Comparison of ENCODE assay signal across 20 mouse cellular contexts in genomic region chr11:75658996-75659750, GRCm38 (mm10). TPM values are rescaled to one million over a fixed set of nuclear protein-coding genes. Genes with fewer than 3 reads are reported as not detected.
DNase-seq lines count a peak whose midpoint lies in the region; ATAC-seq lines count a peak whose summit lies in the region.
"Had no signal": no experiment of that assay in that cellular context is flagged by ENCODE, and none has a peak within 500 bp of the region (broad histone marks: within the 10 kb centered on the region; RNA-seq: fewer than 3 reads in every experiment).

No protein-coding gene starts in this region.

- peaks cover 26% of the 10 kb centered on the region for H3K4me1 ChIP-seq in heart, embryonic 11.5 days (ENCODE audit: control insufficient read depth, insufficient read depth, low read length)
- H3K4me1 ChIP-seq in hindbrain, embryonic 16.5 days (ENCODE audit: control insufficient read depth, insufficient read depth, low read depth, low read length), result peaks cover 8% of the 10 kb centered on the region

- WGBS in heart, embryonic 11.5 days (ENCODE audit: insufficient replicate concordance), result 83% methylated on average over 14 of the region's 14 CpGs
- 81% methylated on average over 14 of the region's 14 CpGs for WGBS in hindbrain, embryonic 16.5 days

- H3K4me2 ChIP-seq in heart, embryonic 11.5 days, result no peak overlapping the region
- no peak overlapping the region for H3K4me2 ChIP-seq in hindbrain, embryonic 16.5 days (ENCODE audit: low read length)
- H3K4me2 ChIP-seq: hindbrain, embryonic 13.5 days; midbrain, embryonic 12.5 days; neural tube, embryonic 13.5 days had no signal

- no peak for ATAC-seq in heart, embryonic 11.5 days (replicated peaks; ENCODE audit: insufficient number of reproducible peaks, low FRiP score, low TSS enrichment)
- ATAC-seq in hindbrain, embryonic 16.5 days, result no peak
- ATAC-seq: forebrain, embryonic 16.5 days had no signal

- peaks cover 35% of the 10 kb centered on the region for H3K36me3 ChIP-seq in heart, embryonic 11.5 days (ENCODE audit: control insufficient read depth, insufficient read depth, low read length)
- peaks cover 13% of the 10 kb centered on the region for H3K36me3 ChIP-seq in hindbrain, embryonic 16.5 days (ENCODE audit: control insufficient read depth, insufficient read depth, low read length)

- no peaks in the 10 kb centered on the region for H3K9me3 ChIP-seq in heart, embryonic 11.5 days (replicated peaks; ENCODE audit: control insufficient read depth, low read length)
- no peaks in the 10 kb centered on the region for H3K9me3 ChIP-seq in hindbrain, embryonic 16.5 days (ENCODE audit: control insufficient read depth, low read length)
- H3K9me3 ChIP-seq: hindbrain, embryonic 13.5 days; midbrain, embryonic 12.5 days; neural tube, embryonic 13.5 days had no signal

- H3K27me3 ChIP-seq in heart, embryonic 11.5 days (ENCODE audit: control insufficient read depth, insufficient read depth, low read length), result no peaks in the 10 kb centered on the region
- peaks cover 8% of the 10 kb centered on the region for H3K27me3 ChIP-seq in hindbrain, embryonic 16.5 days (replicated peaks; ENCODE audit: control insufficient read depth, insufficient read depth, low read length)

- H3K4me3 ChIP-seq in heart, embryonic 11.5 days (ENCODE audit: low read depth, low read length), result no peak overlapping the region
- H3K4me3 ChIP-seq in hindbrain, embryonic 16.5 days (ENCODE audit: low read length), result no peak overlapping the region
- H3K4me3 ChIP-seq: heart, adult 2 months; hindbrain, embryonic 13.5 days; left cerebral cortex, adult 2 months; midbrain, embryonic 12.5 days; neural tube, embryonic 13.5 days had no signal

- no peak overlapping the region for H3K27ac ChIP-seq in heart, embryonic 11.5 days (ENCODE audit: low read depth, low read length)
- no peak overlapping the region for H3K27ac ChIP-seq in hindbrain, embryonic 16.5 days (ENCODE audit: low read depth, low read length)
- H3K27ac ChIP-seq: heart, adult 2 months; hindbrain, embryonic 13.5 days; left cerebral cortex, adult 2 months; midbrain, embryonic 12.5 days; neural tube, embryonic 13.5 days had no signal

- no peak overlapping the region for H3K9ac ChIP-seq in heart, embryonic 11.5 days (ENCODE audit: low read depth, low read length)
- H3K9ac ChIP-seq in hindbrain, embryonic 16.5 days (ENCODE audit: low read depth, low read length), result no peak overlapping the region
- H3K9ac ChIP-seq: hindbrain, embryonic 13.5 days; midbrain, embryonic 12.5 days; neural tube, embryonic 13.5 days had no signal

- DNase-seq in adrenal gland, adult (ENCODE audit: inconsistent age in 2 of 2, low spot score in 1 of 2), result peak; percentile 70 to 84
- DNase-seq in adrenal gland, postnatal 25 days, result no peak
- DNase-seq in heart, postnatal 4 days, result peak; percentile 17
- peak; percentile 5 for DNase-seq in testis, postnatal 14 days (ENCODE audit: low spot score)
- no peak for DNase-seq in testis, postnatal 10 days (ENCODE audit: low spot score)
- DNase-seq in frontal cortex, postnatal 10 days (ENCODE audit: low spot score in 2 of 2), result no peak
- DNase-seq: embryo, embryonic 11 days; kidney, postnatal 4 days; layer of hippocampus, adult 9-11 months; left cerebral cortex, postnatal 4 days; lung, postnatal 14 days; thymus, postnatal 4 days had no signal

RNA-seq across cellular contexts. Expression of gene Myo1c, which starts 8.9 kb away (rescaled TPM):
- 157 and 166 TPM in 2 replicates for total RNA-seq in adrenal gland, postnatal 25 days (2021)
- total RNA-seq in heart, postnatal 4 days (2021), result 100 to 1,000 TPM; 158 to 160 TPM
- 33.0 and 54.5 TPM in 2 replicates for polyA plus RNA-seq in heart, embryonic 11.5 days (2014; fragmentation: Nextera tagmentation; extraction: Ambion mirVana)
- polyA plus RNA-seq in hindbrain, embryonic 16.5 days (2015; fragmentation: Nextera tagmentation; extraction: Ambion mirVana), result 13.6 and 16.7 TPM in 2 replicates

RNA-seq across cellular contexts. Expression of gene Crk, which starts 19.9 kb away (rescaled TPM):
- total RNA-seq in adrenal gland, postnatal 25 days (2021), result 112 and 117 TPM in 2 replicates
- total RNA-seq in heart, postnatal 4 days (2021), result 100 to 1,000 TPM; 117 to 123 TPM
- polyA plus RNA-seq in heart, embryonic 11.5 days (2014; fragmentation: Nextera tagmentation; extraction: Ambion mirVana), result 90.3 and 97.4 TPM in 2 replicates
- polyA plus RNA-seq in hindbrain, embryonic 16.5 days (2015; fragmentation: Nextera tagmentation; extraction: Ambion mirVana), result 106 and 109 TPM in 2 replicates

RNA-seq across cellular contexts. Expression of gene Inpp5k, which starts 28.4 kb away (rescaled TPM):
- 40.6 and 61.6 TPM in 2 replicates for total RNA-seq in adrenal gland, postnatal 25 days (2021)
- 10 to 100 TPM; 23.4 to 26.9 TPM for total RNA-seq in heart, postnatal 4 days (2021)
- polyA plus RNA-seq in heart, embryonic 11.5 days (2014; fragmentation: Nextera tagmentation; extraction: Ambion mirVana), result 19.7 and 21.0 TPM in 2 replicates
- polyA plus RNA-seq in hindbrain, embryonic 16.5 days (2015; fragmentation: Nextera tagmentation; extraction: Ambion mirVana), result 39.8 TPM in 2 replicates

Comparison
In these comparisons a context has a peak if more than half of its experiments do, and no peak if none do; other contexts are left out.
1. DNase-seq: peak in adrenal gland, adult (2 of 2), heart, postnatal 4 days (single experiment) and testis, postnatal 14 days (single experiment); none in adrenal gland, postnatal 25 days (single experiment), testis, postnatal 10 days (single experiment) and frontal cortex, postnatal 10 days (0 of 2).